Mouse (Mus musculus): ENCODE results near the gene Rac1.

- TF ChIP-seq CTCF (IDR thresholded peaks at IDR 0.05; ENCODE audit: low read depth) (peak; percentile 82), EP300 (IDR thresholded peaks at IDR 0.05; ENCODE audit: low read depth) (no peak)
Observed at GRCm38 (mm10) chr5:143504453-143504852, 23.4 kb downstream of the Rac1 start.
